Mouse (Mus musculus) heart, adult 2 months (tissue): Measurements from ENCODE around the gene 0610037L13Rik.

Source experiments
- CTCF ChIP-seq: fragments of 200-600 bp; IDR thresholded peaks from 2 replicates; pipeline ENCODE4 v1.8.1; 2022; ENCODE audit warnings: antibody characterized with exemption, mild to moderate bottlenecking, moderate library complexity
- EP300 ChIP-seq: fragments of 200-500 bp; IDR thresholded peaks from 2 replicates; pipeline ENCODE4 v1.6.1; 2011; ENCODE audit warnings: low read depth, low read length, control low read depth; ENCODE audit not compliant: insufficient read depth

DNA sequence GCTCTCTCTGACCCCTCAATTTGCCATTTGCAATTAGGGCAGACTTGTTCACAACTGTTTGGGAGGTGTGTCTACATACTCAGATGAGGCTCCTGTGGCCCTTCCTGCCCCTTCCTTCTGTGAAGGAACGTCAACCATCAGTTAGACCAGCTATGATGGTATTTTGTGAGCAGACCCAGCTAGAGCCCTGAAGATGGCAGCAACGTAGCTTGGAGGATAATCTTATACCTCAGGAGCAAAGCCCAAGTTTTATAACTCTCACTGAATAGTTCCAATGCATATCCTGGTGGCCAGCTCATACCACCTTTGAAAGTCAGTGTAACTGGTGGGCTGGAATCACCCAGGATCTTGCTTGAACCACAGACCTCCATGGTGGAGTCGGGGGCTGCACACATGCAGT is 41.8 kb downstream of the 0610037L13Rik start:
- TF ChIP-seq CTCF = no peak
- no peak for TF ChIP-seq EP300
